Mouse (Mus musculus) embryonic facial prominence, embryonic 11.5 days (tissue): ENCODE measurements around the gene Rtbdn. TPM values are rescaled to one million over a fixed set of nuclear protein-coding genes. Genes with fewer than 3 reads are reported as not detected.
A peak's percentile ranks its signal among the peaks of the same experiment; 100 is the strongest.

Experiments used
- ATAC-seq: fragments of 200-750 bp; cut with Nextera tagmentation; replicated peaks from 2 replicates; pipeline ENCODE4 v1.8.0; 2017; ENCODE audit warnings: low read depth; ENCODE audit not compliant: insufficient number of reproducible peaks, low FRiP score, low TSS enrichment
- DNase-seq: peaks from one replicate; pipeline ENCODE4 v3.0.0-alpha.2; 2015; ENCODE audit warnings: low spot score
- H3K27ac ChIP-seq: fragments of 300-500 bp; sonication (generic); replicated peaks from 2 replicates; pipeline ENCODE4 v1.5.1; 2014; ENCODE audit warnings: mild to moderate bottlenecking, low read depth, low read length, control low read depth
- H3K27me3 ChIP-seq: fragments of 300-500 bp; sonication (generic); 2 replicates; pipeline ENCODE4 v1.6.1; 2014; ENCODE audit warnings: mild to moderate bottlenecking, low read length, moderate library complexity, mixed read lengths; ENCODE audit not compliant: control insufficient read depth, insufficient read depth
- H3K36me3 ChIP-seq: fragments of 300-500 bp; sonication (generic); replicated peaks from 2 replicates; pipeline ENCODE4 v1.6.1; 2014; ENCODE audit warnings: low read depth, mild to moderate bottlenecking, low read length, moderate library complexity, mixed read lengths; ENCODE audit not compliant: control insufficient read depth, insufficient read depth
- H3K4me1 ChIP-seq: fragments of 300-500 bp; sonication (generic); 2 replicates; pipeline ENCODE4 v1.6.1; 2014; ENCODE audit warnings: low read length, mixed read lengths; ENCODE audit not compliant: control insufficient read depth, insufficient read depth
- H3K4me2 ChIP-seq: fragments of 300-500 bp; sonication (generic); 2 replicates; pipeline ENCODE4 v1.6.1; 2014; ENCODE audit warnings: low read depth, mild to moderate bottlenecking, control low read depth, low read length, moderate library complexity
- H3K4me3 ChIP-seq: fragments of 300-500 bp; sonication (generic); 2 replicates; pipeline ENCODE4 v1.5.1; 2014; ENCODE audit warnings: low read depth, low read length, control low read depth
- H3K9ac ChIP-seq: fragments of 300-500 bp; sonication (generic); replicated peaks from 2 replicates; pipeline ENCODE4 v1.6.1; 2014; ENCODE audit warnings: mild to moderate bottlenecking, control low read depth, low read length
- H3K9me3 ChIP-seq: fragments of 300-500 bp; sonication (generic); replicated peaks from 2 replicates; pipeline ENCODE4 v1.6.1; 2016; ENCODE audit warnings: mild to moderate bottlenecking, low read length, inconsistent platforms, mixed read lengths; ENCODE audit not compliant: control insufficient read depth
- WGBS: fragments of 180-500 bp; shearing (Covaris S2); extraction: QIAGEN DNeasy Blood & Tissue Kit; methylation state at CpG from one replicate; pipeline ENCODE4 v1.1.7; 2014; 5-methylcytosine and 5-hydroxymethylcytosine counted together
- polyA plus RNA-seq: library from polyadenylated mRNA; unstranded; fragments of >200 nt; fragmentation: Nextera tagmentation; extraction: Ambion mirVana; gene quantifications from 2 replicates; pipeline ENCODE4 v1.2.1, GENCODE M21; 2014

Rtbdn gene
- not detected in 2 replicates for polyA plus RNA-seq

- Histone ChIP-seq H3K27me3 (peaks cover 45% of the 10 kb centered on the region), H3K4me1 (peaks cover 4% of the 10 kb centered on the region), H3K9me3 (no peaks in the 10 kb centered on the region), H3K36me3 (no peaks in the 10 kb centered on the region), H3K9ac (peak within 1 kb of the TSS; percentile 22; the same call in 1 of the 2 replicates), H3K27ac (no peak within 1 kb of the TSS), H3K4me2 (peak within 1 kb of the TSS; percentile 85), H3K4me3 (peak within 1 kb of the TSS; percentile 39)
- 6% methylated on average over 17 of the region's 17 CpGs for WGBS
- ATAC-seq (no peak), DNase-seq (no peak)
These were observed at the start of gene Rtbdn for GRCm38 (mm10) chr8:84946528-84947240. TSS of gene Rtbdn (plus strand) at chr8:84946991.

GRCm38 (mm10) chr8:84901071-84901470, 45.7 kb upstream of the Rtbdn start:
- no peaks in the 10 kb centered on the region for H3K9me3 ChIP-seq
- H3K27me3 ChIP-seq = no peaks in the 10 kb centered on the region
- H3K4me1 ChIP-seq = no peaks in the 10 kb centered on the region
- no peak overlapping the region for H3K4me3 ChIP-seq
- WGBS = 64% methylated on average over 4 of the region's 4 CpGs
- H3K4me2 ChIP-seq = no peak overlapping the region
- ATAC-seq (no peak), DNase-seq (no peak)
- H3K36me3 ChIP-seq = no peaks in the 10 kb centered on the region
- no peak overlapping the region for H3K27ac ChIP-seq
- H3K9ac ChIP-seq = no peak overlapping the region

GRCm38 (mm10) chr8:84901752-84902151, 45.0 kb upstream of the Rtbdn start, which contains the start of gene Klf1:
TSS of gene Klf1 (plus strand) at chr8:84901928.
- DNase-seq (no peak), ATAC-seq (no peak)
- WGBS = 72% methylated on average over 3 of the region's 3 CpGs
- peak within 1 kb of the TSS; percentile 61 for H3K4me3 ChIP-seq
- no peaks in the 10 kb centered on the region for H3K27me3 ChIP-seq
- peak within 1 kb of the TSS; percentile 80 for H3K9ac ChIP-seq
- H3K4me2 ChIP-seq = peak within 1 kb of the TSS; percentile 97
- no peaks in the 10 kb centered on the region for H3K9me3 ChIP-seq
- H3K36me3 ChIP-seq = no peaks in the 10 kb centered on the region
- H3K27ac ChIP-seq = no peak within 1 kb of the TSS
- H3K4me1 ChIP-seq = no peaks in the 10 kb centered on the region

GRCm38 (mm10) chr8:84902367-84902919, 44.3 kb upstream of the Rtbdn start:
- H3K4me1 ChIP-seq = no peaks in the 10 kb centered on the region
- no peaks in the 10 kb centered on the region for H3K36me3 ChIP-seq
- 3% methylated on average over 24 of the region's 24 CpGs for WGBS
- H3K27ac ChIP-seq = no peak overlapping the region
- H3K27me3 ChIP-seq = no peaks in the 10 kb centered on the region
- DNase-seq (peak; percentile 38), ATAC-seq (peak; percentile 16; the same call in 1 of the 2 replicates)
- peak overlapping the region; percentile 97 for H3K4me2 ChIP-seq
- peak overlapping the region; percentile 80 for H3K9ac ChIP-seq
- H3K4me3 ChIP-seq = peak overlapping the region; percentile 61
- H3K9me3 ChIP-seq = no peaks in the 10 kb centered on the region

- ATAC-seq (peak; percentile 76), DNase-seq (peak; percentile 91)
- peak overlapping the region; percentile 61 for H3K4me3 ChIP-seq
- under 1% methylated on average over 67 of the region's 68 CpGs for WGBS
- H3K36me3 ChIP-seq = no peaks in the 10 kb centered on the region
- 0 out of 2 replicates have a peak overlapping the region, but pooled peaks have one; percentile 38 for H3K27ac ChIP-seq
- peak overlapping the region; percentile 97 for H3K4me2 ChIP-seq
- no peaks in the 10 kb centered on the region for H3K9me3 ChIP-seq
- H3K27me3 ChIP-seq = no peaks in the 10 kb centered on the region
- H3K4me1 ChIP-seq = no peaks in the 10 kb centered on the region
- peak overlapping the region; percentile 80 for H3K9ac ChIP-seq
These were observed 43.7 kb upstream of the Rtbdn start for GRCm38 (mm10) chr8:84902920-84903661.

GRCm38 (mm10) chr8:84904351-84904750, 42.4 kb upstream of the Rtbdn start:
- ATAC-seq (no peak), DNase-seq (no peak)
- 89% methylated on average over 7 of the region's 7 CpGs for WGBS
- peaks cover 3% of the 10 kb centered on the region for H3K27me3 ChIP-seq
- H3K9ac ChIP-seq = no peak overlapping the region
- no peaks in the 10 kb centered on the region for H3K9me3 ChIP-seq
- H3K36me3 ChIP-seq = no peaks in the 10 kb centered on the region
- no peak overlapping the region for H3K27ac ChIP-seq
- H3K4me3 ChIP-seq = no peak overlapping the region
- H3K4me2 ChIP-seq = no peak overlapping the region
- H3K4me1 ChIP-seq = peaks cover 3% of the 10 kb centered on the region; the same call in 1 of the 2 replicates

GRCm38 (mm10) chr8:84907037-84907436, 39.8 kb upstream of the Rtbdn start:
- Histone ChIP-seq H3K4me2 (no peak overlapping the region), H3K36me3 (no peaks in the 10 kb centered on the region), H3K27ac (no peak overlapping the region), H3K4me3 (no peak overlapping the region), H3K4me1 (peaks cover 3% of the 10 kb centered on the region; the same call in 1 of the 2 replicates), H3K9me3 (no peaks in the 10 kb centered on the region), H3K27me3 (peaks cover 9% of the 10 kb centered on the region), H3K9ac (no peak overlapping the region)
- DNase-seq = no peak
- ATAC-seq = no peak
- WGBS = 90% methylated on average over 9 of the region's 9 CpGs
